Mouse (Mus musculus) lung, embryonic 14.5 days (tissue): ENCODE results near the gene Prr15l. TPM values are rescaled to one million over a fixed set of nuclear protein-coding genes. Genes with fewer than 3 reads are reported as not detected.

Source experiments
- ATAC-seq: fragments of 200-750 bp; cut with Nextera tagmentation; 2 replicates; pipeline ENCODE4 v1.8.0; 2017; ENCODE audit warnings: mild to moderate bottlenecking, moderate TSS enrichment, moderate library complexity; ENCODE audit not compliant: insufficient read depth
- DNase-seq: peaks from one replicate; pipeline ENCODE4 v3.0.0-alpha.2; 2015
- H3K27ac ChIP-seq: fragments of 300-500 bp; sonication (generic); 2 replicates; pipeline ENCODE4 v1.5.1; 2014; ENCODE audit warnings: low read depth, mild to moderate bottlenecking, moderate library complexity
- H3K27me3 ChIP-seq: fragments of 300-500 bp; sonication (generic); 2 replicates; pipeline ENCODE4 v1.6.1; 2014; ENCODE audit warnings: low read length, control low read depth; ENCODE audit not compliant: insufficient read depth
- H3K36me3 ChIP-seq: fragments of 300-500 bp; sonication (generic); 2 replicates; pipeline ENCODE4 v1.6.1; 2014; ENCODE audit warnings: control low read depth; ENCODE audit not compliant: insufficient read depth
- H3K4me1 ChIP-seq: fragments of 300-500 bp; sonication (generic); 2 replicates; pipeline ENCODE4 v1.6.1; 2014; ENCODE audit warnings: antibody characterized with exemption, control low read depth; ENCODE audit not compliant: insufficient read depth
- H3K4me2 ChIP-seq: fragments of 300-500 bp; sonication (generic); 2 replicates; pipeline ENCODE4 v1.6.1; 2014; ENCODE audit warnings: mild to moderate bottlenecking
- H3K4me3 ChIP-seq: fragments of 300-500 bp; sonication (generic); 2 replicates; pipeline ENCODE4 v1.5.1; 2014; ENCODE audit warnings: low read depth, low read length
- H3K9ac ChIP-seq: fragments of 300-500 bp; sonication (generic); 2 replicates; pipeline ENCODE4 v1.6.1; 2014
- H3K9me3 ChIP-seq: fragments of 300-500 bp; sonication (generic); 2 replicates; pipeline ENCODE4 v1.6.1; 2016; ENCODE audit warnings: low read depth, low read length, control low read depth
- CTCF ChIP-seq: IDR thresholded peaks from 2 replicates; pipeline ENCODE4 v1.5.1; 2016; ENCODE audit warnings: antibody characterized with exemption, low read depth
- WGBS: fragments of 180-500 bp; shearing (Covaris S2); extraction: QIAGEN DNeasy Blood & Tissue Kit; methylation state at CpG from one replicate; pipeline ENCODE4 v1.1.7; 2014; 5-methylcytosine and 5-hydroxymethylcytosine counted together
- polyA plus RNA-seq: library from polyadenylated mRNA; unstranded; fragments of >200 nt; fragmentation: Nextera tagmentation; extraction: Ambion mirVana; gene quantifications from 2 replicates; pipeline ENCODE4 v1.2.1, GENCODE M21; 2014

The Prr15l gene
- polyA plus RNA-seq, 1 experiment from 2014 or later: 24.1 TPM

GRCm38 (mm10) chr11:96966172-96966571, 38.3 kb downstream of the Prr15l start:
- TF ChIP-seq CTCF: no peak
- no peak for ATAC-seq
- WGBS: 84% methylated on average over 3 of the region's 3 CpGs

GRCm38 (mm10) chr11:96966914-96967543, 39.1 kb downstream of the Prr15l start:
- no peak overlapping the region for H3K4me3 ChIP-seq
- peaks cover 30% of the 10 kb centered on the region for H3K4me1 ChIP-seq
- H3K27ac ChIP-seq: peak overlapping the region; percentile 68
- peak overlapping the region; percentile 42 for H3K4me2 ChIP-seq
- TF ChIP-seq CTCF: no peak
- ATAC-seq (no peak), DNase-seq (peak; percentile 41)
- 76% methylated on average over 13 of the region's 13 CpGs for WGBS
- H3K36me3 ChIP-seq: peaks cover 12% of the 10 kb centered on the region
- H3K27me3 ChIP-seq: no peaks in the 10 kb centered on the region
- peak overlapping the region; percentile 21 for H3K9ac ChIP-seq
- H3K9me3 ChIP-seq: no peaks in the 10 kb centered on the region

More at GRCm38 (mm10) chr11:96966172-96966571, 38.3 kb downstream of the Prr15l start:
- H3K9me3 ChIP-seq: no peaks in the 10 kb centered on the region
- no peak overlapping the region for H3K4me3 ChIP-seq
- H3K36me3 ChIP-seq: peaks cover 20% of the 10 kb centered on the region
- peaks cover 30% of the 10 kb centered on the region for H3K4me1 ChIP-seq
- H3K27ac ChIP-seq: no peak overlapping the region
- DNase-seq: no peak
- H3K4me2 ChIP-seq: no peak overlapping the region
- no peaks in the 10 kb centered on the region for H3K27me3 ChIP-seq
- H3K9ac ChIP-seq: no peak overlapping the region

GRCm38 (mm10) chr11:96967544-96968269, 39.8 kb downstream of the Prr15l start:
- peak overlapping the region; percentile 42 for H3K4me2 ChIP-seq

GRCm38 (mm10) chr11:96968476-96968875, 40.6 kb downstream of the Prr15l start:
- no peaks in the 10 kb centered on the region for H3K36me3 ChIP-seq
- WGBS: 23% methylated on average over 6 of the region's 6 CpGs
- H3K9ac ChIP-seq: no peak overlapping the region
- peaks cover 33% of the 10 kb centered on the region for H3K4me1 ChIP-seq
- H3K4me3 ChIP-seq: no peak overlapping the region
- H3K27me3 ChIP-seq: no peaks in the 10 kb centered on the region
- H3K4me2 ChIP-seq: no peak overlapping the region
- H3K27ac ChIP-seq: peak overlapping the region; percentile 91; the same call in 1 of the 2 replicates
- no peak for DNase-seq
- no peak for TF ChIP-seq CTCF
- no peak for ATAC-seq
- H3K9me3 ChIP-seq: no peaks in the 10 kb centered on the region

More at GRCm38 (mm10) chr11:96967544-96968269, 39.8 kb downstream of the Prr15l start:
- no peak overlapping the region for H3K4me3 ChIP-seq
- no peaks in the 10 kb centered on the region for H3K27me3 ChIP-seq
- peak overlapping the region; percentile 21 for H3K9ac ChIP-seq
- peaks cover 33% of the 10 kb centered on the region for H3K4me1 ChIP-seq
- ATAC-seq (no peak), DNase-seq (no peak)
- TF ChIP-seq CTCF: no peak
- WGBS: 58% methylated on average over 11 of the region's 11 CpGs
- H3K9me3 ChIP-seq: no peaks in the 10 kb centered on the region
- peaks cover 5% of the 10 kb centered on the region; the same call in 1 of the 2 replicates for H3K36me3 ChIP-seq
- H3K27ac ChIP-seq: peak overlapping the region; percentile 91

- H3K4me3 ChIP-seq: no peak overlapping the region
- peak overlapping the region; percentile 43 for H3K9ac ChIP-seq
- H3K4me2 ChIP-seq: peak overlapping the region; percentile 32
- no peaks in the 10 kb centered on the region for H3K9me3 ChIP-seq
- DNase-seq: no peak
- WGBS: 59% methylated on average over 5 of the region's 5 CpGs
- no peak for TF ChIP-seq CTCF
- ATAC-seq: peak; percentile 18; the same call in 1 of the 2 replicates
- H3K4me1 ChIP-seq: peaks cover 33% of the 10 kb centered on the region
- H3K27ac ChIP-seq: peak overlapping the region; percentile 91
- H3K36me3 ChIP-seq: 0 out of 2 replicates have a peak, but pooled peaks cover 3% of the 10 kb centered on the region
- no peaks in the 10 kb centered on the region for H3K27me3 ChIP-seq
Observed at GRCm38 (mm10) chr11:96969280-96969722, 41.4 kb downstream of the Prr15l start.

GRCm38 (mm10) chr11:96969746-96970145, 41.8 kb downstream of the Prr15l start:
- 38% methylated on average over 1 of the region's 1 CpGs for WGBS
- no peak overlapping the region; the same call in 1 of the 2 replicates for H3K9ac ChIP-seq

GRCm38 (mm10) chr11:96970341-96970740, 42.4 kb downstream of the Prr15l start:
- ATAC-seq: no peak
- H3K4me3 ChIP-seq: no peak overlapping the region
- no peak for TF ChIP-seq CTCF
- peaks cover 33% of the 10 kb centered on the region for H3K4me1 ChIP-seq
- DNase-seq: no peak
- H3K27ac ChIP-seq: peak overlapping the region; percentile 91
- H3K9ac ChIP-seq: no peak overlapping the region; the same call in 1 of the 2 replicates
- 0 out of 2 replicates have a peak, but pooled peaks cover 3% of the 10 kb centered on the region for H3K36me3 ChIP-seq
- H3K9me3 ChIP-seq: no peaks in the 10 kb centered on the region
- no peaks in the 10 kb centered on the region for H3K27me3 ChIP-seq
- H3K4me2 ChIP-seq: no peak overlapping the region
- 24% methylated on average over 3 of the region's 3 CpGs for WGBS

More at GRCm38 (mm10) chr11:96969746-96970145, 41.8 kb downstream of the Prr15l start:
- Histone ChIP-seq H3K9me3 (no peaks in the 10 kb centered on the region), H3K4me3 (no peak overlapping the region), H3K4me1 (peaks cover 33% of the 10 kb centered on the region), H3K4me2 (peak overlapping the region; percentile 32), H3K27me3 (no peaks in the 10 kb centered on the region), H3K36me3 (0 out of 2 replicates have a peak, but pooled peaks cover 3% of the 10 kb centered on the region), H3K27ac (peak overlapping the region; percentile 91)
- DNase-seq: peak; percentile 80
- ATAC-seq: peak; percentile 39; the same call in 1 of the 2 replicates
- no peak for TF ChIP-seq CTCF
